Mouse (Mus musculus) hindbrain, embryonic 15.5 days (tissue): ENCODE data around the gene Zfp81. TPM values are rescaled to one million over a fixed set of nuclear protein-coding genes. Genes with fewer than 3 reads are reported as not detected.
"Not testable (repeated sequence)": the region's sequence is repeated elsewhere in the genome, so short reads cannot be mapped to it uniquely, and the experiment has no call there.

Experiments
- ATAC-seq: fragments of 200-750 bp; cut with Nextera tagmentation; 2 replicates; pipeline ENCODE4 v1.8.0; 2017; ENCODE audit warnings: low read depth, moderate number of reproducible peaks, moderate TSS enrichment; ENCODE audit not compliant: low FRiP score
- H3K27ac ChIP-seq: fragments of 300-500 bp; sonication (generic); replicated peaks from 2 replicates; pipeline ENCODE4 v1.5.1; 2015; ENCODE audit warnings: mild to moderate bottlenecking, inconsistent platforms
- H3K27me3 ChIP-seq: fragments of 300-500 bp; sonication (generic); 2 replicates; pipeline ENCODE4 v1.6.1; 2015; ENCODE audit warnings: control low read depth, inconsistent platforms
- H3K36me3 ChIP-seq: fragments of 300-500 bp; sonication (generic); 2 replicates; pipeline ENCODE4 v1.6.1; 2015; ENCODE audit warnings: control low read depth, inconsistent platforms
- H3K4me1 ChIP-seq: fragments of 300-500 bp; sonication (generic); replicated peaks from 2 replicates; pipeline ENCODE4 v1.6.1; 2015; ENCODE audit warnings: control low read depth, inconsistent platforms
- H3K4me2 ChIP-seq: fragments of 300-500 bp; sonication (generic); 2 replicates; pipeline ENCODE4 v1.6.1; 2015; ENCODE audit warnings: moderate library complexity, mild to moderate bottlenecking, inconsistent platforms
- H3K4me3 ChIP-seq: fragments of 300-500 bp; sonication (generic); 2 replicates; pipeline ENCODE4 v1.5.1; 2015; ENCODE audit warnings: mild to moderate bottlenecking, inconsistent platforms
- H3K9ac ChIP-seq: fragments of 300-500 bp; sonication (generic); 2 replicates; pipeline ENCODE4 v1.6.1; 2015; ENCODE audit warnings: inconsistent platforms
- H3K9me3 ChIP-seq: fragments of 300-500 bp; sonication (generic); 2 replicates; pipeline ENCODE4 v1.6.1; 2016; ENCODE audit warnings: control low read depth, inconsistent platforms
- whole genome bisulfite sequencing: fragments of 180-500 bp; shearing (Covaris S2); methylation state at CpG from one replicate; pipeline ENCODE4 v1.1.7; 2015; 5-methylcytosine and 5-hydroxymethylcytosine counted together
- polyA plus RNA-seq: library from polyadenylated mRNA; unstranded; fragments of >200 nt; fragmentation: Nextera tagmentation; extraction: Ambion mirVana; gene quantifications from 2 replicates; pipeline ENCODE4 v1.2.1, GENCODE M21; 2015

Gene Zfp81
- 13.1 and 13.7 TPM in 2 replicates for polyA plus RNA-seq

DNA sequence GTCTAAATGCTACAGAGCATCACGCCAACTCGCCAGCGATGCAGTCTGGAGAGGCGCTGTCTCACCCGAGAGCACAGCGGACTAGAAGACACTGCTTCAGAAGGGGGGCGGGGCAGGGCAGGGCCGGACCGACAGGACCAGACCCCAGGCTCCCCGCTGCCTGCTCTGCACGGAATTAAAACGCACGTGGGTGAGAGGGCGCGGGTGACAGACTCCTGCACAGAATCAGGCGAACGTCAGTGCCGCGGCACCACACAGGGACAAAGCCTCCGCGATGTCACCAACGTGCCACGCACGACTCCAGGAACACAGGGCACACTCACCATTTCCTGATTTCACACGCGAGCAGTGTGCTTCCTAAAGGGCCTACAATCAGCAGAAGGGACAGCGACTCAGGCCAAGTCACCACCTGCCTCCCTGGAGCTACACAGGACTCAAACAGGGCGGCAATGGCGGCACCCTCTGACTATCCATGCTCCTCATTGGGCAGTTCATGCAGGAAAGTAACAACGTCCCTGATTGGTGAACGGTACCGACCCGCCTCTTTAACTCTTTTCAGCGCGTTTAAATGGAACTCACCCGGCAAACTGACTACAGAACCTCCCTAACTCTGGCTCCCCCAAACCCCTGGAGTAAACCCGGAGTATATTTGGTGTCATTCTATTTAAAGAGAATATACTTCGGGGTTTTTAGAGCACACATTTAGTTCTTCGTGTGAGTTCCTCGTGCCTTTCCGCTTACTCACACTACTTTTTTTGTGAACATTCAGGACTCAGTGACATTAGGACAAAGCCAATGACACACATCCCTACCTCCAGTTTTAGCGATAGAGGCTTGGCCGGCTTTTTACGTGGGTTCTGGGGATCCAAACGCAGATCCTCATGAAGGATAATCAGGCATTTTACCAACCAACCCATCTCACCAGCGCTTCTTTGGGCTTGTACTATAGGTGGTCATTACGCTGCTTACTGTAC is at the start of gene Zfp81:
Zfp81 (minus strand) TSS at position 468 of the 974 bp plus-strand sequence.
- Histone ChIP-seq H3K4me2 (peak within 1 kb of the TSS; percentile 70), H3K27ac (peak within 1 kb of the TSS; percentile 89), H3K4me1 (peaks cover 14% of the 10 kb centered on the region), H3K4me3 (peak within 1 kb of the TSS; percentile 81), H3K36me3 (no peaks in the 10 kb centered on the region), H3K27me3 (no peaks in the 10 kb centered on the region), H3K9me3 (no peaks in the 10 kb centered on the region), H3K9ac (peak within 1 kb of the TSS; percentile 80)
- 3% methylated on average over 47 of the region's 47 CpGs for WGBS
- ATAC-seq, result peak; percentile 100

DNA sequence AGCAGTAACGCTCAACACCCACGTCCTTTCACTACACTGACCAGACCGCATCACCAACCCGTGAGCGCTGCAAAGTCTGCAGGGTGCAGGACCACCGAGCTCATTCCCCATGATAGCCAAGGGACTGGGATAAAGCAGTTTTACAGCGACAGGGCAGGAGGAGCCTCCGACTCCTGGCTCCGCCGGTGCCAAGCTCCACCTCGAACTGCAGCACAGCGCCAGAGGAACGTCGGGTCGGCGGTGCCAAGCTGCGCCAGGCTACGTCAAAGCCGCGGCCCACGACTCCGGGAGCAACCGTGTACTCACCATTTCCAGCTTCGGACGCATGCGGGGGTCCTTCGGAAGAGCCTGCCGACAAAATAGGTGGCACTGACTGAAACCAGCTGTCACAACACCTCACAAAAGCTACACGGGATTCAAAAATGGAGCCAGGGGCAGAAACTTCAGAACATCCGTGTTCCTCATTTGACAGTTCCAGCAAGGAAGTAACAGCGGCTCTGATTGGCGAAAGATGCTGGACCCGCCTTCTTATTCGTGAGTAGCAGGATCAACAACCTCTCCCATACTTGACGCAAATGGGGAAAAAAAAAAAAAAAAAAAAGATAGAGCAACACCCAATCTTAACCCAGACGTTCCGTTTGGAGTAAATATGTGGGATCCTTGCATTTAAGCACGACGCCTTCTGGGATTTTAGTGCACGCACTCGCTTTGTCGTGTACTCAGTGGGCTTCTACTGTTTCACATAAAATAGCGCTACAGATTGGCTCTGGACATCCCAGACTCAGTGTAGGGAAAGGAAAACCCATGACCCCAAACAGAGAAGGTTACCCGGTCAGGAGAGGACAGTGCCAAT is 35.7 kb upstream of the Zfp81 start, which contains the start of gene Zfp101:
Zfp101 (minus strand) TSS at position 460 of the 853 bp plus-strand sequence.
- no peaks in the 10 kb centered on the region for H3K9me3 ChIP-seq
- WGBS, result under 1% methylated on average over 44 of the region's 44 CpGs
- H3K4me3 ChIP-seq, result peak within 1 kb of the TSS; percentile 94
- H3K4me2 ChIP-seq, result peak within 1 kb of the TSS; percentile 71
- H3K4me1 ChIP-seq, result peaks cover 11% of the 10 kb centered on the region
- peak; percentile 100 for ATAC-seq
- no peaks in the 10 kb centered on the region for H3K36me3 ChIP-seq
- peak within 1 kb of the TSS; percentile 84 for H3K27ac ChIP-seq
- peak within 1 kb of the TSS; percentile 63 for H3K9ac ChIP-seq
- no peaks in the 10 kb centered on the region for H3K27me3 ChIP-seq

DNA sequence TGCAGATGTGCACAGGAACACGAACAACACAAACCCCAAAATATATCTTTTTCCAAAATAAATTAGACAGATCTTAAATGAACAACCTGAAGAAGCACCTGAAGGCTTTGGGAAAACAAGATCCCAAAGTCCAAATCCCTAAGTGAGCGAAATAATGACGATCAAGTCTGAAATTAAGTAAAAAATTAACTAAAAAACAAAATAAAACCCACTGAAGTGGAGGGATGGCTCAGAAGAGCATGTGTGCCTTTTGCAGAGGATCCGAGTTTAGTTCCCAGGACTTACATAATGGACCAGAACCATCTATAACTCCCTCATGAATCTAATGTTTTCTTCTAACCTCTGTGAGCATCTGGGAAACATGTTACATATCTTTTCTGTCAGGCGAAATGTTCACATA is 33.6 kb upstream of the Zfp81 start:
- WGBS, result 94% methylated on average over 5 of the region's 5 CpGs
- no peak overlapping the region for H3K27ac ChIP-seq
- H3K9me3 ChIP-seq, result no peaks in the 10 kb centered on the region
- no peak overlapping the region for H3K4me2 ChIP-seq
- H3K36me3 ChIP-seq, result no peaks in the 10 kb centered on the region
- no peak overlapping the region for H3K9ac ChIP-seq
- ATAC-seq, result no peak
- no peak overlapping the region for H3K4me3 ChIP-seq
- H3K4me1 ChIP-seq, result peaks cover 11% of the 10 kb centered on the region
- no peaks in the 10 kb centered on the region for H3K27me3 ChIP-seq

DNA sequence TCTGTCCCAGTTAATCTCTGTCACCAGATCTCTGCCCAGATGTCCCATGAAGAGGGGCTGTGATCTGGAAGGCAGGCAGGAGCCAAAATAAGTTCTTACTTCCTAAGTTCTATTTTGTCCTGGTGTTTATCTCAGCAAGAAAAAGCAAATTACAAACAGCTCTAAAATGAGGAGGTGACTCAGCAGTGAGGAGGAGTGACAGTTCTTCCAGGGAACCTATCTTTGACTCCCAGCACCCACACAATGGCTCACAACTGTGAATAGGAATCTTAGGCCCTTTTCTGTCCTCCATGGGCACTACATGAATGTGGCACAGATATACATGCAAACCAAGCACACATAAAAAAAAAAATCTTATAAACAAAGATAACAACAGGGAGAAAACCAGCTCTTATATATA is 27.0 kb upstream of the Zfp81 start:
- no peaks in the 10 kb centered on the region for H3K4me1 ChIP-seq
- H3K27ac ChIP-seq, result no peak overlapping the region
- H3K4me2 ChIP-seq, result no peak overlapping the region
- H3K27me3 ChIP-seq, result no peaks in the 10 kb centered on the region
- H3K36me3 ChIP-seq, result peaks cover 47% of the 10 kb centered on the region
- no peak overlapping the region for H3K4me3 ChIP-seq
- no peaks in the 10 kb centered on the region for H3K9me3 ChIP-seq
- no peak for ATAC-seq
- H3K9ac ChIP-seq, result no peak overlapping the region

DNA sequence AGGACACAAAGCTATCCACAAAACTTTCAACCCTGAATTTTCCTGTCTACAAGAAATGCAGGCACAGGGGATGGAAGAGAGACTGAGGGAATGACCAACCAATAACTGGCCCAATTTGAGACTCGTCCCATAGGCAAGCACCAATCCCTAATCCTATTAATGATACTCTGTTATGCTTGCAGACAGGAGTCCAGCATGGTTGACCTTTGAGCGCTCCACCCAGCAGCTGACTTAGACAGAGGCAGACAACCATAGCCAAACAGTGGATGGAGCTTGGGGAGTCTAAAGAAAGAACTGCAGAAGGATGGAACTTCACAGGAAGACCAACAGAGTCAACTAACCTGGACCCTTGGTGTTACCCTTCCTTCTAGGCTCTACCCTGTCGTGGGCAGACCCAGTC is 14.1 kb upstream of the Zfp81 start:
- no peaks in the 10 kb centered on the region for H3K9me3 ChIP-seq
- WGBS, result 91% methylated on average over 3 of the region's 3 CpGs
- H3K4me3 ChIP-seq, result no peak overlapping the region
- H3K27me3 ChIP-seq, result no peaks in the 10 kb centered on the region
- H3K9ac ChIP-seq, result no peak overlapping the region
- ATAC-seq, result no peak
- H3K36me3 ChIP-seq, result 0 out of 2 replicates have a peak, but pooled peaks cover 5% of the 10 kb centered on the region
- no peak overlapping the region for H3K27ac ChIP-seq
- no peaks in the 10 kb centered on the region for H3K4me1 ChIP-seq
- no peak overlapping the region for H3K4me2 ChIP-seq

DNA sequence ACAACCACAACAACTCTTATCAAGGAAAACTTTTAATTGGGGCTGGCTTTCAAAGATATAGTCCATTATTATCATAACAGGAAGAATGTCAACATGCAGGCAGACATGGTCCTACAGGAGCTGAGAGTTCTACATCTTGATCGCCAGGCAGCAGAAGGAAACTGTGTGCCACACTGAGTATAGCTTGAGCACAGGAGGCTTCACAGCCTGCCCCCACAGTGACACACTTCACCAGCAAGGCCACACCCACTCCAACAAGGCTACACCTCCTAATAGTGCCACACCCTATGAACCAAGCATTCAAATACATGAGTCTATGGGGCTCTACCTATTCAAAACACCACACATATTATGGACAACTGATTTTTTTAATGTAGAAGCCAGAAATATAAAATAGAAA is 5.7 kb downstream of the Zfp81 start:
- Histone ChIP-seq H3K4me1 (peaks cover 8% of the 10 kb centered on the region), H3K9me3 (peaks cover 14% of the 10 kb centered on the region; the same call in 1 of the 2 replicates), H3K4me3 (no peak overlapping the region), H3K9ac (no peak overlapping the region), H3K36me3 (no peaks in the 10 kb centered on the region), H3K27me3 (no peaks in the 10 kb centered on the region), H3K4me2 (no peak overlapping the region), H3K27ac (no peak overlapping the region)
- WGBS, result 96% methylated on average over 1 of the region's 1 CpGs
- no peak for ATAC-seq

DNA sequence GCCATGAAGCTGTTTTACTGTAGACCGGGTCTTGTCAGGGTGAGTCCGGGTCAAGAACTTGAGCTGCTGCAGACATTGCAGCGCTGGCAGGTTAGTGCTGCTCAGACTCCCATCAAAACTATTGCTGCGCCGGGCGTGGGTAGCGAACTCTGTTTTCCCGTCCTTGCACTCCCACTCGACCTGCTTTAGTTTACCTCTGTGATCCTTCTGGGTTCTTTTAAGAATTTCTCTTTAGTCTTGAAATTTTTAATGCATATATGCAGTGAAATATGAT is 68.9 kb downstream of the Zfp81 start:
- H3K9me3 ChIP-seq, H3K27ac ChIP-seq, H3K4me1 ChIP-seq, H3K36me3 ChIP-seq, H3K27me3 ChIP-seq, H3K9ac ChIP-seq: not testable (repeated sequence)
- WGBS, result no CpG with 5 or more reads among the region's 9 CpGs
- Histone ChIP-seq H3K4me3 (peak overlapping the region; percentile 15; the same call in 1 of the 2 replicates), H3K4me2 (peak overlapping the region; percentile 37; the same call in 1 of the 2 replicates)
- peak; percentile 39; the same call in 1 of the 2 replicates for ATAC-seq

DNA sequence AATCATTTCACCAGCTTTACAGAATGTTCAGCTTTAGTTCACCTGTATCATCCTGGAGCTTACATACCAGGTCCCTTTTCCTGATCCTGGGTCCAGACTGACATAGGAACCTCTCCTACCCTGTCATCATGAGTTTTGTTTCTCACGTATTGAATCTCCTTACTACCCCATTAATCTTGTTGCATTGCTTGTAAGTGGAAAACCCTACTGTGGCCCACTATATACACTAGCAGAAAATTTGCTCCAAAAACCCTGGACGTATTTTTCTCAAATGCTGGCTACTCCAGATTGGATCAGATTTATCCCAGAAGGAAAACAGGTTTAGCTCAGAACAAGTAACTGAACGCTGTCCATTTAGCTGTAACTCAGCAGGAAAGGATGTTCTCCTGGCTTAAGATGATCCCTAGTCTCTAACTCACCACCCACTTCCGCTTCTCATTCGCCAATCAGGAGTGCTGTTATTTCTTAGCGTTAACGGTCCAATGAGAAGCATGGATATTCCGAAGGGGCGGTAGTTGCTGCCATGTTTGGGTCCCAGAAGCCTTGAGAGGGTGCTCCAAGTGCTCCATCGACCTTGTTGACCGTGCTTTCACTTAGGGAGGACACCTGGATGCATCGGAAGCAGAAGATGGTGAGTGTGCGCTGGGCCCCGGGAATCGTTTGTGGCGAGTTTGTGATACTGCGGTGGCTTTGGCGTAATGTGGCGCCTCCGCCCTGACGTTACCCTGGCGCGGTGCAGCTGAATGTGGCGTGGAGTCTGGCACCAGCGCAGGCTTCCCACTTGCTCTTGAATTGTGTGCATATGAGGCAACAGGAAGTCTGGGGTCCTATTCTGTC is 69.4 kb downstream of the Zfp81 start, which contains the start of gene Zfp955b:
Zfp955b (plus strand) TSS at position 506 of the 837 bp plus-strand sequence.
- Histone ChIP-seq H3K4me3 (peak within 1 kb of the TSS; percentile 15; the same call in 1 of the 2 replicates), H3K4me2 (peak within 1 kb of the TSS; percentile 37)
- not testable (repeated sequence) for H3K4me1 ChIP-seq, H3K27me3 ChIP-seq, H3K9ac ChIP-seq, H3K9me3 ChIP-seq, H3K36me3 ChIP-seq, H3K27ac ChIP-seq
- ATAC-seq, result peak; percentile 99
- no CpG with 5 or more reads among the region's 25 CpGs for whole genome bisulfite sequencing

Other genes starting within 250 kb of the Zfp81 start
- gene Morc2b, start 219.2 kb downstream of the Zfp81 start, polyA plus RNA-seq, result 0.45 and 0.49 TPM in 2 replicates
- not detected in 2 replicates for gene Olfr55, start 190.4 kb downstream of the Zfp81 start, polyA plus RNA-seq
- gene Olfr239, start 167.6 kb downstream of the Zfp81 start, polyA plus RNA-seq, result not detected in 2 replicates
- gene Olfr1564, start 137.2 kb downstream of the Zfp81 start, polyA plus RNA-seq, result 0.04 TPM in 2 replicates
- gene Zfp955a, start 103.7 kb downstream of the Zfp81 start, polyA plus RNA-seq, result 22.3 and 22.4 TPM in 2 replicates
- gene Olfr63, start 94.2 kb downstream of the Zfp81 start, polyA plus RNA-seq, result 0.03 and 0.05 TPM in 2 replicates
- 18.6 and 19.5 TPM in 2 replicates for gene Zfp955b, start 69.3 kb downstream of the Zfp81 start, polyA plus RNA-seq
- 12.7 and 13.0 TPM in 2 replicates for gene Zfp101, start 35.8 kb upstream of the Zfp81 start, polyA plus RNA-seq
- gene Actl9, start 74.0 kb upstream of the Zfp81 start, polyA plus RNA-seq, result not detected in 2 replicates
- 60.6 and 60.7 TPM in 2 replicates for gene Adamts10, start 165.3 kb upstream of the Zfp81 start, polyA plus RNA-seq
- 1.6 and 2.3 TPM in 2 replicates for gene Myo1f, start 196.8 kb upstream of the Zfp81 start, polyA plus RNA-seq